Mouse (Mus musculus) megakaryocyte, embryonic 14.5 days (primary cell): ENCODE results near the gene Ercc2.

ENCODE experiments used
- FLI1 ChIP-seq: IDR thresholded peaks from 2 replicates; pipeline ENCODE4 v1.6.1; 2012; ENCODE audit warnings: low read length, inconsistent platforms, mixed read lengths
- GATA1 ChIP-seq: IDR thresholded peaks from 3 replicates; pipeline ENCODE4 v1.6.1; 2012; ENCODE audit warnings: mixed read lengths, low read length, inconsistent platforms, borderline replicate concordance

GRCm38 (mm10) chr7:19382166-19382541, 344 bp downstream of the Ercc2 start:
- TF ChIP-seq GATA1 (no peak), FLI1 (no peak)
